Mouse (Mus musculus) testis, adult 10 weeks (tissue): ENCODE data around the gene Faah. TPM values are rescaled to one million over a fixed set of nuclear protein-coding genes. Genes with fewer than 3 reads are reported as not detected.

Source experiments
- polyA plus RNA-seq: library from polyadenylated mRNA; stranded (reverse); fragments of 350-450 nt; fragmentation: Illumina TruSeq; extraction: RNeasy Lipid Tissue Mini Kit (QIAGEN cat#74804); gene quantifications from one replicate; pipeline ENCODE4 v1.2.3, GENCODE M21; 2014; ENCODE audit warnings: low read depth, low replicate concordance

Faah gene
- 4.7 TPM for polyA plus RNA-seq

DNA sequence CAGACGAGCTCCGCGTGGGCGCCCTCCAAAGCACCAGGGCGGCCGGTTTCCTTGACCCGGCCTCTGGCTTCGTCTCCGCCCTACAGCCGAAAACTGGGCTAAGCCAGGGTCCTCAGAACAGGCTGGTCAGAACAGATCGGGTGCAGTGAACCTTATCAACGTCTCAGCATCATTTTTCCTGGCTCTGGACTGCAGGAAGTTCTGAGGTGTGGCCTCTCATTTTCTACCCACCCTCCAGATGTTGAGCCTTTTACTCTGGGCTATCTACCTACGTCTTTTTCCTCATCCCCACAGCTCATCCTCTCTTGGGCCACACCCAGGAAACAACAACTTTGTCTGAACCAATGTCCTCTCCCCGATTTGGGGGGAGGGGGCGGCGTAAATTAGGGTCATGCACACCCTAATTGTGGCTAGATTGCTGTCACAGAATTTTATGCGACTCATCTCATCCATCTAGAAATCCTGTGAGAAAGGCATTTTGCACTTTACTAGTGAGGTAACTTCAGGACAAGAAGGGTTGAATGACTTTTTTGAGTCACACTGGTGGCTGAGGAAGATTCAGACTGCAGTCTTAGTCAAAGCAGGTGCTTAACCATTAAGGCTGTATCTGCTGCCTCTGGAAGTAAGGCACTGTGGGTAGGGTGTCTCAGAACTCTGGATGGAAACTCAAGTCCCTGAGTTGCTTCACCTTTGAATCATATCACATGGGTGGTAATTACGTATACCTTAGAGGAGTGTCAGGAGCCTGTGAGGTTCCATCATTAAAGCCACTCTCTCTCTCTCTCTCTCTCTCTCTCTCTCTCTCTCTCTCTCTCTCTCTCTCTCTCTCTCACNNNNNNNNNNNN is at the start of gene Faah:
Faah (minus strand) TSS at position 25 of the 845 bp plus-strand sequence.

DNA sequence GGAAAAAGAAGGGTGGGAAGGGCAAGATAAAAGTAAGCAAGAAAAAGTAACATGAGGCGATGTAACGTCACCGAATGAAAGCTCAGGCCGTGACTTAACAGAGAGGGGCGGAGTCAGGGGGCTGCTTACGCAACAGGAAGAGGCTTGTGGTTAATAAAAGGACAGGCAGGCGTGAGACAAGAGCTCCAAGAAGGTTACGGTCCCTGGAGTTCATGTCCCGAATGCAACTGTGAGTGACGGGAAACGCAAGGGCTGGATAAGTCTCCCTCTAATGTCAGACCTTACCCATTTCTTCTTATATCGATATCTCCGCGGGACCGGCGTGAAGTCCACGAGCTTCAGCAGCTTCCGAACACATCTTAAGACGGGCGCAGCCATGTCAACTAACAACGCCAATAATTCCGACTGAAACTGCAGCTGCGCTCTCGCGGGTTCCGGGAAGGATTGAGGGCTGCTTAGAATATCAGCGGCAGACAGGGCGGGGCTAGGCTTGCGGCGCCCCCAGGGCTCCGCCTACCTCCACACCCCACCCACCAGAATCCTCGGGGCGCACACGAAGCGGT is 35.8 kb upstream of the Faah start, which contains the start of gene Nsun4:
Nsun4 (minus strand) TSS at position 478 of the 563 bp plus-strand sequence.

GRCm38 (mm10) chr4:115939295-115940102 is 78.2 kb downstream of the Faah start, which contains the start of gene Dmbx1:
Gene Dmbx1 (minus strand): TSS chr4:115939926.

Other genes starting within 250 kb of the Faah start
- gene Tex38, start 236.9 kb downstream of the Faah start, polyA plus RNA-seq: 48.8 TPM
- gene Atpaf1, start 233.1 kb downstream of the Faah start, polyA plus RNA-seq: 52.3 TPM
- 8.1 TPM for gene Mob3c, start 189.8 kb downstream of the Faah start, polyA plus RNA-seq
- gene Mknk1, start 178.7 kb downstream of the Faah start, polyA plus RNA-seq: 10.2 TPM
- gene Kncn, start 133.5 kb downstream of the Faah start, polyA plus RNA-seq: 0.29 TPM
- gene 6430628N08Rik, start 127.3 kb downstream of the Faah start, polyA plus RNA-seq: not detected
- gene Dmbx1, start 78.0 kb downstream of the Faah start, polyA plus RNA-seq: 0.17 TPM
- gene Nsun4, start 36.0 kb upstream of the Faah start, polyA plus RNA-seq: 173 TPM
- 160 TPM for gene Uqcrh, start 57.1 kb upstream of the Faah start, polyA plus RNA-seq
- gene Lrrc41, start 57.3 kb upstream of the Faah start, polyA plus RNA-seq: 27.5 TPM
- 5.7 TPM for gene Rad54l, start 105.8 kb upstream of the Faah start, polyA plus RNA-seq
- gene Pomgnt1, start 105.9 kb upstream of the Faah start, polyA plus RNA-seq: 23.1 TPM
- gene Lurap1, start 133.4 kb upstream of the Faah start, polyA plus RNA-seq: 2.5 TPM
- gene Tspan1, start 149.7 kb upstream of the Faah start, polyA plus RNA-seq: 1.9 TPM
- gene 1700042G07Rik, start 155.4 kb upstream of the Faah start, polyA plus RNA-seq: 35.6 TPM
- 14.5 TPM for gene Gm49337, start 155.5 kb upstream of the Faah start, polyA plus RNA-seq
- gene Pik3r3, start 203.7 kb upstream of the Faah start, polyA plus RNA-seq: 70.9 TPM